Mouse (Mus musculus) intestine, embryonic 15.5 days (tissue): ENCODE measurements around the gene Cdk2ap2. TPM values are rescaled to one million over a fixed set of nuclear protein-coding genes. Genes with fewer than 3 reads are reported as not detected.

Source experiments
- ATAC-seq: fragments of 200-750 bp; cut with Nextera tagmentation; 2 replicates; pipeline ENCODE4 v1.8.0; 2017; ENCODE audit warnings: moderate TSS enrichment, moderate library complexity
- H3K27ac ChIP-seq: fragments of 300-500 bp; sonication (generic); 2 replicates; pipeline ENCODE4 v1.5.1; 2015; ENCODE audit warnings: mild to moderate bottlenecking, inconsistent platforms
- H3K27me3 ChIP-seq: fragments of 300-500 bp; sonication (generic); replicated peaks from 2 replicates; pipeline ENCODE4 v1.6.1; 2015; ENCODE audit warnings: inconsistent platforms
- H3K36me3 ChIP-seq: fragments of 300-500 bp; sonication (generic); 2 replicates; pipeline ENCODE4 v1.6.1; 2015; ENCODE audit warnings: inconsistent platforms
- H3K4me1 ChIP-seq: fragments of 300-500 bp; sonication (generic); replicated peaks from 2 replicates; pipeline ENCODE4 v1.6.1; 2015; ENCODE audit warnings: inconsistent platforms
- H3K4me2 ChIP-seq: fragments of 300-500 bp; sonication (generic); replicated peaks from 2 replicates; pipeline ENCODE4 v1.6.1; 2015; ENCODE audit warnings: mild to moderate bottlenecking, inconsistent platforms
- H3K4me3 ChIP-seq: fragments of 300-500 bp; sonication (generic); replicated peaks from 2 replicates; pipeline ENCODE4 v1.5.1; 2015; ENCODE audit warnings: inconsistent platforms
- H3K9ac ChIP-seq: fragments of 300-500 bp; sonication (generic); 2 replicates; pipeline ENCODE4 v1.6.1; 2015; ENCODE audit warnings: inconsistent platforms
- H3K9me3 ChIP-seq: fragments of 300-500 bp; sonication (generic); 2 replicates; pipeline ENCODE4 v1.6.1; 2016; ENCODE audit warnings: inconsistent platforms
- WGBS: fragments of 180-500 bp; shearing (Covaris S2); methylation state at CpG from one replicate; pipeline ENCODE4 v1.1.7; 2015; 5-methylcytosine and 5-hydroxymethylcytosine counted together
- polyA plus RNA-seq: library from polyadenylated mRNA; unstranded; fragments of >200 nt; fragmentation: Nextera tagmentation; extraction: Ambion mirVana; gene quantifications from 2 replicates; pipeline ENCODE4 v1.2.1, GENCODE M21; 2015

Cdk2ap2 gene
- polyA plus RNA-seq, 1 experiment from 2014 or later: 127 TPM

- Histone ChIP-seq H3K9me3 (no peaks in the 10 kb centered on the region), H3K36me3 (0 out of 2 replicates have a peak, but pooled peaks cover 3% of the 10 kb centered on the region), H3K9ac (peak within 1 kb of the TSS; percentile 53), H3K27me3 (peaks cover 10% of the 10 kb centered on the region), H3K4me1 (peaks cover 41% of the 10 kb centered on the region), H3K27ac (peak within 1 kb of the TSS; percentile 33), H3K4me2 (peak within 1 kb of the TSS; percentile 95), H3K4me3 (peak within 1 kb of the TSS; percentile 52)
- WGBS: 1% methylated on average over 53 of the region's 53 CpGs
- peak; percentile 30 for ATAC-seq
Observed at GRCm38 (mm10) chr19:4099837-4100717, 3.1 kb downstream of the Cdk2ap2 start, which contains the start of gene Pitpnm1. Pitpnm1 (plus strand) TSS chr19:4099998.

GRCm38 (mm10) chr19:4100718-4101261 is 3.8 kb downstream of the Cdk2ap2 start:
- H3K4me1 ChIP-seq: peaks cover 41% of the 10 kb centered on the region
- H3K9ac ChIP-seq: peak overlapping the region; percentile 53
- ATAC-seq: no peak

GRCm38 (mm10) chr19:4101466-4101865 is 4.5 kb downstream of the Cdk2ap2 start:
- peaks cover 38% of the 10 kb centered on the region for H3K4me1 ChIP-seq
- ATAC-seq: no peak
- peak overlapping the region; percentile 52; the same call in 1 of the 2 replicates for H3K4me3 ChIP-seq
- no peak overlapping the region for H3K27ac ChIP-seq
- H3K9me3 ChIP-seq: no peaks in the 10 kb centered on the region
- H3K9ac ChIP-seq: no peak overlapping the region
- 0 out of 2 replicates have a peak, but pooled peaks cover 3% of the 10 kb centered on the region for H3K36me3 ChIP-seq
- WGBS: 76% methylated on average over 6 of the region's 6 CpGs
- H3K27me3 ChIP-seq: peaks cover 10% of the 10 kb centered on the region
- H3K4me2 ChIP-seq: peak overlapping the region; percentile 95

More at GRCm38 (mm10) chr19:4100718-4101261, 3.8 kb downstream of the Cdk2ap2 start:
- Histone ChIP-seq H3K27me3 (peaks cover 10% of the 10 kb centered on the region), H3K4me2 (peak overlapping the region; percentile 95), H3K27ac (no peak overlapping the region), H3K9me3 (no peaks in the 10 kb centered on the region), H3K4me3 (peak overlapping the region; percentile 52), H3K36me3 (0 out of 2 replicates have a peak, but pooled peaks cover 3% of the 10 kb centered on the region)
- WGBS: 2% methylated on average over 52 of the region's 52 CpGs

GRCm38 (mm10) chr19:4102049-4102448 is 5.1 kb downstream of the Cdk2ap2 start:
- Histone ChIP-seq H3K9ac (no peak overlapping the region), H3K4me1 (peaks cover 38% of the 10 kb centered on the region), H3K27me3 (peaks cover 10% of the 10 kb centered on the region), H3K9me3 (no peaks in the 10 kb centered on the region), H3K27ac (no peak overlapping the region), H3K36me3 (0 out of 2 replicates have a peak, but pooled peaks cover 3% of the 10 kb centered on the region), H3K4me2 (no peak overlapping the region), H3K4me3 (no peak overlapping the region)
- WGBS: 74% methylated on average over 2 of the region's 2 CpGs
- ATAC-seq: no peak

- Histone ChIP-seq H3K9me3 (no peaks in the 10 kb centered on the region), H3K4me3 (no peak overlapping the region), H3K27me3 (peaks cover 10% of the 10 kb centered on the region), H3K9ac (no peak overlapping the region), H3K4me2 (no peak overlapping the region), H3K4me1 (peaks cover 36% of the 10 kb centered on the region), H3K27ac (no peak overlapping the region), H3K36me3 (0 out of 2 replicates have a peak, but pooled peaks cover 3% of the 10 kb centered on the region)
- ATAC-seq: no peak
- WGBS: 91% methylated on average over 12 of the region's 12 CpGs
Observed at GRCm38 (mm10) chr19:4102626-4103025, 5.6 kb downstream of the Cdk2ap2 start.

- H3K36me3 ChIP-seq: 0 out of 2 replicates have a peak, but pooled peaks cover 3% of the 10 kb centered on the region
- no peak overlapping the region for H3K4me2 ChIP-seq
- H3K27me3 ChIP-seq: peaks cover 10% of the 10 kb centered on the region
- no peaks in the 10 kb centered on the region for H3K9me3 ChIP-seq
- no peak overlapping the region for H3K4me3 ChIP-seq
- 94% methylated on average over 18 of the region's 18 CpGs for WGBS
- H3K4me1 ChIP-seq: peaks cover 30% of the 10 kb centered on the region
- H3K27ac ChIP-seq: no peak overlapping the region
- no peak for ATAC-seq
- H3K9ac ChIP-seq: no peak overlapping the region
Observed at GRCm38 (mm10) chr19:4103294-4103693, 6.3 kb downstream of the Cdk2ap2 start.

GRCm38 (mm10) chr19:4103792-4104191 is 6.8 kb downstream of the Cdk2ap2 start:
- H3K27me3 ChIP-seq: peaks cover 10% of the 10 kb centered on the region
- 68% methylated on average over 3 of the region's 3 CpGs for WGBS

GRCm38 (mm10) chr19:4104675-4105194 is 7.8 kb downstream of the Cdk2ap2 start:
- Histone ChIP-seq H3K27me3 (peaks cover 10% of the 10 kb centered on the region), H3K4me2 (no peak overlapping the region), H3K36me3 (0 out of 2 replicates have a peak, but pooled peaks cover 3% of the 10 kb centered on the region), H3K4me1 (peaks cover 17% of the 10 kb centered on the region), H3K9me3 (no peaks in the 10 kb centered on the region), H3K4me3 (no peak overlapping the region), H3K9ac (no peak overlapping the region), H3K27ac (no peak overlapping the region)
- ATAC-seq: no peak
- 90% methylated on average over 16 of the region's 16 CpGs for WGBS

More at GRCm38 (mm10) chr19:4103792-4104191, 6.8 kb downstream of the Cdk2ap2 start:
- no peak overlapping the region for H3K27ac ChIP-seq
- no peak overlapping the region for H3K4me3 ChIP-seq
- H3K4me2 ChIP-seq: no peak overlapping the region
- H3K9me3 ChIP-seq: no peaks in the 10 kb centered on the region
- peaks cover 26% of the 10 kb centered on the region for H3K4me1 ChIP-seq
- 0 out of 2 replicates have a peak, but pooled peaks cover 3% of the 10 kb centered on the region for H3K36me3 ChIP-seq
- no peak for ATAC-seq
- no peak overlapping the region for H3K9ac ChIP-seq

- Histone ChIP-seq H3K27ac (no peak overlapping the region), H3K9ac (no peak overlapping the region), H3K4me1 (no peaks in the 10 kb centered on the region), H3K9me3 (no peaks in the 10 kb centered on the region), H3K36me3 (0 out of 2 replicates have a peak, but pooled peaks cover 3% of the 10 kb centered on the region), H3K4me2 (no peak overlapping the region), H3K27me3 (no peaks in the 10 kb centered on the region; the same call in 1 of the 2 replicates), H3K4me3 (no peak overlapping the region)
- WGBS: 90% methylated on average over 14 of the region's 14 CpGs
- no peak for ATAC-seq
Observed at GRCm38 (mm10) chr19:4106654-4107053, 9.7 kb downstream of the Cdk2ap2 start.

GRCm38 (mm10) chr19:4108535-4108934 is 11.6 kb downstream of the Cdk2ap2 start:
- Histone ChIP-seq H3K9ac (no peak overlapping the region), H3K4me1 (peaks cover 11% of the 10 kb centered on the region), H3K4me3 (no peak overlapping the region), H3K9me3 (no peaks in the 10 kb centered on the region), H3K27ac (no peak overlapping the region), H3K27me3 (no peaks in the 10 kb centered on the region), H3K36me3 (0 out of 2 replicates have a peak, but pooled peaks cover 3% of the 10 kb centered on the region), H3K4me2 (no peak overlapping the region)
- no peak for ATAC-seq
- 91% methylated on average over 9 of the region's 9 CpGs for WGBS

- Histone ChIP-seq H3K27ac (peak overlapping the region; percentile 76; the same call in 1 of the 2 replicates), H3K9ac (no peak overlapping the region)
- ATAC-seq: no peak
Observed at GRCm38 (mm10) chr19:4112063-4112960, 15.3 kb downstream of the Cdk2ap2 start.

More at GRCm38 (mm10) chr19:4112063-4112960, 15.3 kb downstream of the Cdk2ap2 start:
- Histone ChIP-seq H3K9me3 (no peaks in the 10 kb centered on the region), H3K36me3 (peaks cover 16% of the 10 kb centered on the region; the same call in 1 of the 2 replicates), H3K4me1 (peaks cover 23% of the 10 kb centered on the region), H3K4me2 (no peak overlapping the region), H3K4me3 (no peak overlapping the region), H3K27me3 (no peaks in the 10 kb centered on the region)
- 95% methylated on average over 26 of the region's 26 CpGs for WGBS
